In genomic region chr19:16997915-16998314, GRCm38 (mm10) we compare ENCODE assay signal across 14 mouse cellular contexts. TPM values are rescaled to one million over a fixed set of nuclear protein-coding genes. Genes with fewer than 3 reads are reported as not detected.
DNase-seq lines count a peak whose midpoint lies in the region; ATAC-seq and TF ChIP-seq lines count a peak whose summit lies in the region.
"Had no signal": no experiment of that assay in that cellular context is flagged by ENCODE, and none has a peak within 500 bp of the region (broad histone marks: within the 10 kb centered on the region; RNA-seq: fewer than 3 reads in every experiment).

No protein-coding gene starts in this region.

- H3K4me3 ChIP-seq in kidney, adult 2 months (ENCODE audit: insufficient read depth, low read depth, low read length), result no peak overlapping the region
- H3K4me3 ChIP-seq in kidney, embryonic 15.5 days (replicated peaks), result no peak overlapping the region
- H3K4me3 ChIP-seq: embryonic facial prominence, embryonic 12.5 days; forebrain, embryonic 15.5 days; heart, embryonic 13.5 days; hindbrain, embryonic 13.5 days; liver, embryonic 15.5 days had no signal

- DNase-seq in kidney, adult 2 months, result peak; percentile 13
- DNase-seq in CD4-positive helper T cell, adult 2 months (ENCODE audit: low read depth, low spot score), result peak; percentile 56
- DNase-seq in NIH3T3 (ENCODE audit: low read depth) (peak; percentile 13), liver (no peak)
- DNase-seq in thymus, adult 18-20 months, result peak; percentile 26 to 52
- DNase-seq: cerebellum, adult 9-10 months had no signal

- H3K9me3 ChIP-seq in kidney, embryonic 15.5 days (replicated peaks), result no peaks in the 10 kb centered on the region
- H3K9me3 ChIP-seq: embryonic facial prominence, embryonic 12.5 days; forebrain, embryonic 15.5 days; G1E; heart, embryonic 13.5 days; hindbrain, embryonic 13.5 days; liver, embryonic 15.5 days had no signal

- no peaks in the 10 kb centered on the region for H3K36me3 ChIP-seq in kidney, adult 2 months (ENCODE audit: control insufficient read depth, insufficient read depth, low read length)
- H3K36me3 ChIP-seq in kidney, embryonic 15.5 days, result no peaks in the 10 kb centered on the region
- H3K36me3 ChIP-seq: embryonic facial prominence, embryonic 12.5 days; forebrain, embryonic 15.5 days; G1E; heart, embryonic 13.5 days; hindbrain, embryonic 13.5 days; liver, embryonic 15.5 days had no signal

- no peak overlapping the region for H3K4me2 ChIP-seq in kidney, embryonic 15.5 days
- H3K4me2 ChIP-seq: embryonic facial prominence, embryonic 12.5 days; forebrain, embryonic 15.5 days; heart, embryonic 13.5 days; hindbrain, embryonic 13.5 days; liver, embryonic 15.5 days had no signal

- TF ChIP-seq POLR2A in kidney, adult 2 months (IDR thresholded peaks at IDR 0.05; ENCODE audit: low read depth, low read length), result no peak

- ATAC-seq in kidney, embryonic 15.5 days (replicated peaks; ENCODE audit: low FRiP score), result no peak
- no peak for ATAC-seq in frontal cortex, adult (ENCODE audit: low TSS enrichment)
- ATAC-seq: forebrain, embryonic 15.5 days had no signal

- H3K9ac ChIP-seq in kidney, embryonic 15.5 days, result no peak overlapping the region
- H3K9ac ChIP-seq: embryonic facial prominence, embryonic 12.5 days; forebrain, embryonic 15.5 days; heart, embryonic 13.5 days; hindbrain, embryonic 13.5 days; liver, embryonic 15.5 days had no signal

- H3K27ac ChIP-seq in kidney, adult 2 months (ENCODE audit: insufficient read depth, low read depth, low read length), result no peak overlapping the region
- H3K27ac ChIP-seq in kidney, embryonic 15.5 days, result no peak overlapping the region
- H3K27ac ChIP-seq: embryonic facial prominence, embryonic 12.5 days; forebrain, embryonic 15.5 days; heart, embryonic 13.5 days; hindbrain, embryonic 13.5 days; liver, embryonic 15.5 days had no signal

- H3K4me1 ChIP-seq in kidney, adult 2 months (ENCODE audit: control insufficient read depth, insufficient read depth, low read length), result peaks cover 6% of the 10 kb centered on the region; the same call in 1 of the 2 replicates
- no peaks in the 10 kb centered on the region for H3K4me1 ChIP-seq in kidney, embryonic 15.5 days
- H3K4me1 ChIP-seq: embryonic facial prominence, embryonic 12.5 days; forebrain, embryonic 15.5 days; heart, embryonic 13.5 days; hindbrain, embryonic 13.5 days had no signal

- TF ChIP-seq CTCF in kidney, adult 2 months (conservative IDR thresholded peaks at IDR 0.05; ENCODE audit: insufficient read depth, insufficient read length, low read depth, low read length), result no peak

- 47% methylated on average over 7 of the region's 7 CpGs for WGBS in kidney, adult 2 months
- WGBS in kidney, embryonic 15.5 days, result 67% methylated on average over 7 of the region's 7 CpGs

- H3K27me3 ChIP-seq in kidney, adult 2 months (replicated peaks; ENCODE audit: control insufficient read depth, insufficient read depth, low read length), result no peaks in the 10 kb centered on the region
- H3K27me3 ChIP-seq in kidney, embryonic 15.5 days, result no peaks in the 10 kb centered on the region
- H3K27me3 ChIP-seq: embryonic facial prominence, embryonic 12.5 days; forebrain, embryonic 15.5 days; heart, embryonic 13.5 days; hindbrain, embryonic 13.5 days; liver, embryonic 15.5 days had no signal

RNA-seq across cellular contexts. Expression of gene Prune2, which starts 42.0 kb away (rescaled TPM):
- 0.48 and 0.67 TPM in 2 replicates for polyA plus RNA-seq in kidney, adult 2 months (2012; rRNA removed)
- polyA plus RNA-seq in kidney, embryonic 15.5 days (2015; fragmentation: Nextera tagmentation; extraction: Ambion mirVana), result 1.0 and 1.5 TPM in 2 replicates
- polyA plus RNA-seq: G1E had no signal
